Mouse (Mus musculus): ENCODE data around the gene Map1lc3b.

DNA sequence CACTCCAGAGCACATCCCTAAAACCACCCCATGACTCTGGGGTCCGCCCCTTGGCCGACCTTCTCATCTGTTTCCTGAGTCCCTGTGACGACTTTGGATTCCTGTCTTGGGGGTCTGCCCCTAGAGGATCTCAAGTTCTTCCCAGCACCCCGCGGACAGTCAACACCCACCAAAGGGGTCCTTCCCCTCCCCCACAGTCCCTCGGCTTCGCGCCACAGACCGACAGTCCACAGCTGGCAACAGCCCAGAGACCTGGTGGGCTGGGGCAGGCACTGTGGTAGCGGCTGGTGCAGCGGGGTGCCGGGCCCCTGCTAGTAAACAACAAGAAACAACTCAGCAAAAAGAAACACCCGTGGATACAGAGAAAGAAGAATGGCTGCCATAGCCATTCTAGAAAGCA, 47.3 kb upstream of the Map1lc3b start:
- no peak for TF ChIP-seq EP300 (optimal IDR thresholded peaks at IDR 0.05)
- no peak for TF ChIP-seq CTCF (IDR thresholded peaks at IDR 0.05; ENCODE audit: low read depth)
